Mouse (Mus musculus): ENCODE measurements at regions not wholly inside any gene's neighbourhood (a gene's known extent, or its start where the extent isn't known, plus 50 kb on each side); places are given as distances from the start of the nearest gene placed in this dataset.

GRCm38 (mm10) chr13:38736361-38737035 lies 77.6 kb upstream of the Eef1e1 start:
- Histone ChIP-seq H3K4me1 (ENCODE audit: control insufficient read depth in 1 of 2, insufficient read depth in 2 of 2, low read length in 2 of 2) (no peaks in the 10 kb centered on the region), H3K36me3 (ENCODE audit: control insufficient read depth in 1 of 2, insufficient read depth in 2 of 2, low read length in 2 of 2) (no peaks in the 10 kb centered on the region), H3K9me3 (replicated peaks; ENCODE audit: insufficient read depth, low read length) (no peaks in the 10 kb centered on the region), H3K27ac (ENCODE audit: control insufficient read depth, low read depth, low read length) (no peak overlapping the region), H3K79me2 (ENCODE audit: control insufficient read depth, insufficient read depth, low read length, poor library complexity) (no peaks in the 10 kb centered on the region), H3K27me3 (ENCODE audit: control insufficient read depth in 1 of 2, insufficient read depth in 2 of 2, low read length in 2 of 2) (peaks cover 0 to 4% of the 10 kb centered on the region in 2 experiments; a peak in 3 of 4 replicates), H3K4me3 (ENCODE audit: control insufficient read depth in 1 of 2, insufficient read depth in 1 of 2, low read depth in 2 of 2, low read length in 2 of 2) (no peak overlapping the region), H3K9ac (ENCODE audit: control insufficient read depth, low read depth, low read length, poor library complexity, severe bottlenecking) (no peak overlapping the region)
- no peak for DNase-seq (ENCODE audit: low read depth, low spot score)
- TF ChIP-seq ZC3H11A (IDR thresholded peaks at IDR 0.05; ENCODE audit: low read depth, low read length) (no peak), USF1 (IDR thresholded peaks at IDR 0.05; ENCODE audit: low read depth, low read length) (no peak), CHD2 (IDR thresholded peaks at IDR 0.05; ENCODE audit: low read length) (no peak), MAX (IDR thresholded peaks at IDR 0.05; ENCODE audit: low read length) (no peak), HCFC1 (IDR thresholded peaks at IDR 0.05; ENCODE audit: low read depth, low read length) (no peak), POLR2AphosphoS5 (IDR thresholded peaks at IDR 0.05; ENCODE audit: borderline replicate concordance, low read depth, low read length) (no peak), POLR2AphosphoS2 (IDR thresholded peaks at IDR 0.05; ENCODE audit: low read length) (no peak), ETS1 (IDR thresholded peaks at IDR 0.05; ENCODE audit: low read depth, low read length) (no peak)

GRCm38 (mm10) chr13:38735294-38735693 lies 76.4 kb upstream of the Eef1e1 start:
- Histone ChIP-seq H3K9me3 (replicated peaks; ENCODE audit: insufficient read depth, low read length) (no peaks in the 10 kb centered on the region), H3K27ac (ENCODE audit: control insufficient read depth, low read depth, low read length) (no peak overlapping the region), H3K4me1 (ENCODE audit: control insufficient read depth in 1 of 2, insufficient read depth in 2 of 2, low read length in 2 of 2) (no peaks in the 10 kb centered on the region), H3K9ac (ENCODE audit: control insufficient read depth, low read depth, low read length, poor library complexity, severe bottlenecking) (no peak overlapping the region), H3K4me3 (ENCODE audit: control insufficient read depth in 1 of 2, insufficient read depth in 1 of 2, low read depth in 2 of 2, low read length in 2 of 2) (no peak overlapping the region), H3K36me3 (ENCODE audit: control insufficient read depth in 1 of 2, insufficient read depth in 2 of 2, low read length in 2 of 2) (no peaks in the 10 kb centered on the region), H3K27me3 (ENCODE audit: control insufficient read depth in 1 of 2, insufficient read depth in 2 of 2, low read length in 2 of 2) (peaks cover 5 to 10% of the 10 kb centered on the region in 2 experiments), H3K79me2 (ENCODE audit: control insufficient read depth, insufficient read depth, low read length, poor library complexity) (no peaks in the 10 kb centered on the region)
- no peak for TF ChIP-seq GATA1 (IDR thresholded peaks at IDR 0.05; ENCODE audit: low read depth, low read length)
- TF ChIP-seq ZNF384 (IDR thresholded peaks at IDR 0.05; ENCODE audit: low read depth, low read length), result no peak
- no peak for TF ChIP-seq EP300 (IDR thresholded peaks at IDR 0.05; ENCODE audit: low read depth in 1 of 2, low read length in 2 of 2)
- TF ChIP-seq MYC (IDR thresholded peaks at IDR 0.05; ENCODE audit: low read depth, low read length), result no peak
- no peak for TF ChIP-seq MAX (IDR thresholded peaks at IDR 0.05; ENCODE audit: low read length)
- TF ChIP-seq USF1 (IDR thresholded peaks at IDR 0.05; ENCODE audit: low read depth, low read length), result no peak
- no peak for TF ChIP-seq TBP (IDR thresholded peaks at IDR 0.05; ENCODE audit: low read depth, low read length)
- TF ChIP-seq TAL1 (IDR thresholded peaks at IDR 0.05; ENCODE audit: low read length), result no peak
- TF ChIP-seq ELF1 (IDR thresholded peaks at IDR 0.05; ENCODE audit: low read depth, low read length), result no peak
- TF ChIP-seq E2F4 (IDR thresholded peaks at IDR 0.05; ENCODE audit: borderline replicate concordance, low read depth, low read length), result no peak
- no peak for TF ChIP-seq ZC3H11A (IDR thresholded peaks at IDR 0.05; ENCODE audit: low read depth, low read length)
- TF ChIP-seq MAZ (IDR thresholded peaks at IDR 0.05; ENCODE audit: low read depth, low read length), result no peak
- no peak for TF ChIP-seq POLR2AphosphoS2 (IDR thresholded peaks at IDR 0.05; ENCODE audit: low read length)
- TF ChIP-seq KAT2A (conservative IDR thresholded peaks at IDR 0.05; ENCODE audit: low read depth, low read length), result no peak
- no peak for TF ChIP-seq MXI1 (IDR thresholded peaks at IDR 0.05; ENCODE audit: low read depth, low read length)
- TF ChIP-seq SMC3 (IDR thresholded peaks at IDR 0.05; ENCODE audit: low read depth, low read length), result no peak
- TF ChIP-seq ZMIZ1 (IDR thresholded peaks at IDR 0.05; ENCODE audit: low read depth, low read length), result no peak
- DNase-seq (ENCODE audit: low read depth, low spot score), result no peak
